Mouse (Mus musculus) gastrocnemius, adult 2 months (tissue): ENCODE measurements around the gene Lmna. TPM values are rescaled to one million over a fixed set of nuclear protein-coding genes. Genes with fewer than 3 reads are reported as not detected.

Source experiments
- DNase-seq: peaks from one replicate; pipeline ENCODE4 v3.0.0; 2022
- H3K27ac ChIP-seq: fragments of 200-600 bp; 2 replicates; pipeline ENCODE4 v1.8.1; 2022; ENCODE audit warnings: mild to moderate bottlenecking
- H3K4me3 ChIP-seq: fragments of 200-600 bp; 2 replicates; pipeline ENCODE4 v1.8.1; 2022; ENCODE audit warnings: mild to moderate bottlenecking, moderate library complexity
- CTCF ChIP-seq: fragments of 200-600 bp; IDR thresholded peaks from 2 replicates; pipeline ENCODE4 v1.8.1; 2022; ENCODE audit warnings: antibody characterized with exemption, mild to moderate bottlenecking, moderate library complexity
- intact Hi-C: fragments of 180-260 bp; cut with DNase I; formaldehyde crosslinking; loops from one replicate; pipeline ENCODE4 v1.15.1; 2025
- total RNA-seq, 2 experiments: library from RNA; stranded (reverse); gene quantifications; 2 replicates each; pipeline ENCODE4 v1.2.3; 2021

The Lmna gene
- total RNA-seq, 2 experiments from 2014 or later: 67.5 to 82.5 TPM

DNA sequence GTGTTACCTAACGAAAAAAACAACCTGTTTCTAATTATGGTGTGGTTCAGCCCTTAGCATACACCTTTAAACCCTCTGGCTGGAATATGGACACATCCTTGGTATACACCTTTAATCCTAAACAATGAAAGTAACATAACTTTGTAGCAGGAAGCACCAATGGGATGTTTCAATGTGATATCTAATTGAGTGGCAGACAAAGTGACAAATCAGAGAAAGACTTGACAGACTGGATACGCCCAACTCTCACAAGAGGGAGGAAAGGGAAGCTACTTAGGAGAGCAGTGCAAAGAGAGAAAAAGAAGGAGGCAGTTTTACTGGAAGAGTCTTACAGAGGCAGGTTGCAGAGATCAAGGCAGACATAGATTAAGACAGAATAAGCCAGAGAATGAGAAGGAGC lies 40.3 kb downstream of the Lmna start:
- intact Hi-C loops: loop anchor here (5.0 kb wide), 1 partner anchor 42 kb away; the partner anchor contains the start of gene Slc25a44
- TF ChIP-seq CTCF: no peak
- no peak overlapping the region for H3K4me3 ChIP-seq
- H3K27ac ChIP-seq: no peak overlapping the region
- DNase-seq: no peak

GRCm38 (mm10) chr3:88467116-88467824 lies 42.5 kb downstream of the Lmna start:
- peak; percentile 92 for DNase-seq
- peak; percentile 95 for TF ChIP-seq CTCF
- Histone ChIP-seq H3K27ac (no peak overlapping the region), H3K4me3 (no peak overlapping the region)
- intact Hi-C loops: loop anchor here (1.0 to 5.0 kb wide), 2 partner anchors 40 to 60 kb away; partner anchors contain the start of gene Slc25a44

DNA sequence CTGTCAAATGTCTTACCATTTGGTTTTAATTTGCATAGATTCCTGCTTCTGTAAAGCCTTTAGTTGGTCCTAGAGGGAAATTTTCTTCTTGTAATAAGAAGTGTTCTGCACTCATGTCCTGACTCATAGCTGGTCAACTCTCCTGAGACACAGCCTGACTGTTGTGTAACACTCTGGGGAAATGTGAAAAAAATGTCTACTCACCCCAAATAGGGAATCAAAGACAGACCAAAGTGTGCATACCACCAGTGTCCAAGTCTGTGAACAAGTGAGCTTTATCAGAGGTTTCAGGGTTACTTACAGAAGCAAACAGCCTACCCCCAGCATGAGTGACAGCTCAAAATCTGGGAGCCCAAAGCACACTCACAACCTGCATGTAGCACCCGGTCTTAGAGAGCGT lies 44.6 kb downstream of the Lmna start:
- TF ChIP-seq CTCF: no peak
- intact Hi-C loops: loop anchor here (5.0 kb wide), 1 partner anchor 38 kb away; the partner anchor contains the start of gene Slc25a44
- H3K27ac ChIP-seq: no peak overlapping the region
- H3K4me3 ChIP-seq: no peak overlapping the region
- no peak for DNase-seq

GRCm38 (mm10) chr3:88464425-88464824 lies 45.3 kb downstream of the Lmna start:
- DNase-seq: no peak
- H3K27ac ChIP-seq: no peak overlapping the region
- intact Hi-C loops: no loop called here
- H3K4me3 ChIP-seq: no peak overlapping the region
- no peak for TF ChIP-seq CTCF

GRCm38 (mm10) chr3:88460983-88461696 lies 48.6 kb downstream of the Lmna start, which contains the start of gene Sema4a:
Gene Sema4a (minus strand): TSS chr3:88461182.
- Histone ChIP-seq H3K4me3 (no peak within 1 kb of the TSS), H3K27ac (no peak within 1 kb of the TSS; the same call in 1 of the 2 replicates)
- no peak for DNase-seq
- intact Hi-C loops: no loop called here
- no peak for TF ChIP-seq CTCF

- no peak for DNase-seq
- intact Hi-C loops: no loop called here
- TF ChIP-seq CTCF: no peak
- no peak overlapping the region for H3K4me3 ChIP-seq
- H3K27ac ChIP-seq: no peak overlapping the region
Observed at GRCm38 (mm10) chr3:88460029-88460428, 49.7 kb downstream of the Lmna start.

GRCm38 (mm10) chr3:88458778-88459219 lies 51.0 kb downstream of the Lmna start:
- intact Hi-C loops: no loop called here
- TF ChIP-seq CTCF: no peak
- no peak overlapping the region for H3K4me3 ChIP-seq
- H3K27ac ChIP-seq: 0 out of 2 replicates have a peak overlapping the region, but pooled peaks have one; percentile 16
- no peak for DNase-seq

- intact Hi-C loops: no loop called here
- no peak for DNase-seq
- no peak for TF ChIP-seq CTCF
- Histone ChIP-seq H3K4me3 (no peak overlapping the region), H3K27ac (no peak overlapping the region; the same call in 1 of the 2 replicates)
Observed at GRCm38 (mm10) chr3:88456746-88457532, 52.8 kb downstream of the Lmna start.

GRCm38 (mm10) chr3:88456313-88456712 lies 53.4 kb downstream of the Lmna start:
- Histone ChIP-seq H3K27ac (no peak overlapping the region), H3K4me3 (no peak overlapping the region)
- intact Hi-C loops: no loop called here
- no peak for DNase-seq
- no peak for TF ChIP-seq CTCF

DNA sequence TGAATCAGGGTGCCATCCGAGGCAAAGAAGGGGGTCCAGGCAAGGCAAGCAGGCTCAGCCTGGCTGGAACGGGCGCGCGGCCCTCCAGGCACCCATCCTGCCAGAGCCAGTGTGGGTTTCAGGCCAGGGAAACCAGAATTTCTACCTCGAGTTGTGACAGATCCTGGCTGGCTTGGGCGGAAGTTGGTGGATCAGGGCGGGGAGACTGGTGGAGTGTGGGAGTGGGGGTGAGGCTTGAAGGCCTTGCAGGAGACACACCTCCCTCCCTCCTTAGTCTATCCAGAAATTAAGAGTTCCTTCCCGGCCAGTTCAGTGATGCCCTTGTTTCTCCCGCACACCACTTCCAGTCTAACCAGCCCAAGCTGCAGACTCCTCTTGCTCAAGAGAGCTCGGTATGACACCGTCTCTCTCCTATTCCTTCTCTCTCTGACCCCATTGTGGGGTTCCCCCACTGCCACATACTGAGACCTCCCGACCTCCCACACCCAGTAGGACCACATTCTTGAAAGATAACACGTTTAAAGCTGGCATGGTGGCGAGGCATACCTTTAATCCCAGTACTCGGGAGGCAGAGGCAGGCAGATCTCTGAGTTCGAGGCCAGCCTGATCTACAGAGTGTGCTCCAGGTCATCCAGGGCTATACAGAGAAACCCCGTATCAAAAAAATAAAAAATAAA lies 54.0 kb downstream of the Lmna start:
- no peak for TF ChIP-seq CTCF
- H3K4me3 ChIP-seq: no peak overlapping the region
- intact Hi-C loops: no loop called here
- H3K27ac ChIP-seq: no peak overlapping the region
- DNase-seq: no peak

- Histone ChIP-seq H3K27ac (no peak overlapping the region), H3K4me3 (peak overlapping the region; percentile 35)
- TF ChIP-seq CTCF: no peak
- intact Hi-C loops: no loop called here
- DNase-seq: no peak
Observed at GRCm38 (mm10) chr3:88454762-88455587, 54.8 kb downstream of the Lmna start.
